Mouse (Mus musculus): ENCODE results near the gene Krtap1-3. TPM values are rescaled to one million over a fixed set of nuclear protein-coding genes. Genes with fewer than 3 reads are reported as not detected.

Krtap1-3 gene
- total RNA-seq, 2 experiments from 2014 or later = not detected

GRCm38 (mm10) chr11:99557976-99558745, 33.0 kb downstream of the Krtap1-3 start:
- DNase-seq = no peak

- no peak for DNase-seq
These were observed 34.4 kb downstream of the Krtap1-3 start, which contains the start of gene Krtap3-2 for GRCm38 (mm10) chr11:99556753-99557152. Gene Krtap3-2 (minus strand): TSS chr11:99556853.

GRCm38 (mm10) chr11:99556195-99556594, 34.9 kb downstream of the Krtap1-3 start:
- no peak for DNase-seq

GRCm38 (mm10) chr11:99550765-99551164, 40.4 kb downstream of the Krtap1-3 start, which contains the start of gene Krtap3-3:
Gene Krtap3-3 (minus strand): TSS chr11:99550865.
- DNase-seq = no peak

- no peak for DNase-seq
These were observed 43.2 kb downstream of the Krtap1-3 start for GRCm38 (mm10) chr11:99547892-99548291.

Other genes with a start within 250 kb of the Krtap1-3 start
- gene Krt27, start 240.2 kb downstream of the Krtap1-3 start, total RNA-seq (2021) = not detected
- gene Krt28, start 216.4 kb downstream of the Krtap1-3 start, total RNA-seq (2021) = under 1 TPM in 1 of 2 experiments, not detected in 1; 0.21 TPM
- 1 to 10 TPM; 7.0 to 8.2 TPM for gene Krt10, start 202.0 kb downstream of the Krtap1-3 start, total RNA-seq (2021)
- gene Krt12, start 169.1 kb downstream of the Krtap1-3 start, total RNA-seq (2021) = not detected
- gene Krt20, start 153.2 kb downstream of the Krtap1-3 start, total RNA-seq (2021) = 1 to 10 TPM; 1.8 to 2.3 TPM
- 10 to 100 TPM in 1 of 2 experiments, 1 to 10 TPM in 1; 4.4 to 12.8 TPM for gene Krt23, start 98.2 kb downstream of the Krtap1-3 start, total RNA-seq (2021)
- gene Krt39, start 70.0 kb downstream of the Krtap1-3 start, total RNA-seq (2021) = not detected
- gene Krt40, start 48.2 kb downstream of the Krtap1-3 start, total RNA-seq (2021) = not detected
- gene Krtap3-3, start 40.5 kb downstream of the Krtap1-3 start, total RNA-seq (2021) = not detected
- not detected for gene Krtap3-2, start 34.5 kb downstream of the Krtap1-3 start, total RNA-seq (2021)
- not detected for gene Gm11939, start 31.9 kb downstream of the Krtap1-3 start, total RNA-seq (2021)
- gene Krtap3-1, start 24.7 kb downstream of the Krtap1-3 start, total RNA-seq (2021) = not detected
- gene Krtap1-5, start 10.3 kb downstream of the Krtap1-3 start, total RNA-seq (2021) = not detected
- not detected for gene Krtap1-4, start 7.7 kb downstream of the Krtap1-3 start, total RNA-seq (2021)
- gene Krtap9-3, start 6.8 kb upstream of the Krtap1-3 start, total RNA-seq (2021) = not detected
- gene Gm11938, start 12.0 kb upstream of the Krtap1-3 start, total RNA-seq (2021) = not detected
- gene Gm11937, start 18.9 kb upstream of the Krtap1-3 start, total RNA-seq (2021) = not detected
- gene Krtap2-4, start 23.5 kb upstream of the Krtap1-3 start, total RNA-seq (2021) = not detected
- gene Gm11562, start 29.1 kb upstream of the Krtap1-3 start, total RNA-seq (2021) = not detected
- gene Krtap4-1, start 36.9 kb upstream of the Krtap1-3 start, total RNA-seq (2021) = not detected
- not detected for gene Krtap4-2, start 43.7 kb upstream of the Krtap1-3 start, total RNA-seq (2021)
- not detected for gene Krtap4-7, start 52.8 kb upstream of the Krtap1-3 start, total RNA-seq (2021)
- gene Gm11555, start 58.9 kb upstream of the Krtap1-3 start, total RNA-seq (2021) = not detected
- not detected for gene Gm11563, start 67.6 kb upstream of the Krtap1-3 start, total RNA-seq (2021)
- gene Krtap4-6, start 74.6 kb upstream of the Krtap1-3 start, total RNA-seq (2021) = not detected
- gene Gm14190, start 99.4 kb upstream of the Krtap1-3 start, total RNA-seq (2021) = not detected
- not detected for gene Gm14180, start 143.0 kb upstream of the Krtap1-3 start, total RNA-seq (2021)
- gene Gm11595, start 181.6 kb upstream of the Krtap1-3 start, total RNA-seq (2021) = not detected
- not detected for gene Krtap4-8, start 189.4 kb upstream of the Krtap1-3 start, total RNA-seq (2021)
- gene Krtap4-9, start 193.9 kb upstream of the Krtap1-3 start, total RNA-seq (2021) = not detected
- not detected for gene Gm11596, start 202.1 kb upstream of the Krtap1-3 start, total RNA-seq (2021)
- gene Gm11569, start 207.6 kb upstream of the Krtap1-3 start, total RNA-seq (2021) = not detected
- not detected for gene Gm11554, start 213.1 kb upstream of the Krtap1-3 start, total RNA-seq (2021)
- not detected for gene Krtap4-13, start 218.6 kb upstream of the Krtap1-3 start, total RNA-seq (2021)
- not detected for gene Gm11564, start 224.3 kb upstream of the Krtap1-3 start, total RNA-seq (2021)
- gene 2300003K06Rik, start 246.7 kb upstream of the Krtap1-3 start, total RNA-seq (2021) = not detected